Mouse (Mus musculus): ENCODE measurements around the gene Camk2g. TPM values are rescaled to one million over a fixed set of nuclear protein-coding genes. Genes with fewer than 3 reads are reported as not detected.
A peak's percentile ranks its signal among the peaks of the same experiment; 100 is the strongest.

The Camk2g gene
- total RNA-seq, 2 experiments from 2014 or later = 50.4 to 59.5 TPM

DNA sequence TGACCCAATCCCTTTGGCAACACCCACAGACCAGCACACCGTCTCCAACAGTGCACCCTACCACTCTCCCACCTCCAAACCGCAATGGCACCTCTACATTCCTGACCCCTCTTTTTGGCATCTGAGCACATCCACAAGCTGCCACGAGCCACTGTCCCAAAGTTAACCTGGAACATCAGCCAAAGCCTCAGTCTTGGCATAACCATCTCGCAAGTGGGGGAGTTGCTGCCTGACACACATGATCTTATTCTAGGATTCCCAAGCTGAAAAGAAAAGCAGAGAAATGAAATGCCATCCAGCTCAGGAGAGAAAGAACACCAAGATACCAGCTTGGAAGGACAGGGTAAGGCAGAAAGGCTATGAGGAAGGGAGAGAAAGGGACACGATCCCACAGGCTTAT lies 3.4 kb downstream of the Camk2g start:
- intact Hi-C loops (cut with DNase I) = loop anchor here (2.0 kb wide), 1 partner anchor 52 kb away; no protein-coding TSS in a partner anchor
- DNase-seq (ENCODE audit: low spot score) = no peak

DNA sequence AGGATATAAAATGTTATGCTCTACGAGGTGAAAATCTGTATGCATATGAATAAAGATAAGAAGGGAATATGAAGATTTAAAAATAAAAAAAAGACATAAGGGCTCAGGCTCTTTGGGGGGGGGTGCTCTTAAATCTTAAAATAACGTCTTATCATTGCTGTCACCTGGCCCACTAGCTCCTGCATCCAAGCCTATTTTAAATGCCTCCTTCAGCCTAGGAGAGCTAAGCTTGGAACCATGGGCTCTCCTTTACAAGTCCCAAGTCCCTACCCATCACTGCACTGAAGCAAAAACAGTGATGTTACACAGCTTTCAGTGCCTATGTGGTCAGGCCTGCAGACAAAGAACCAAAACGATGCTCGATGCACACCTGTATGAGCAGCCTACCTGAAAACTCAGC lies 4.3 kb downstream of the Camk2g start:
- intact Hi-C loops (cut with DNase I) = no loop called here
- DNase-seq (ENCODE audit: low spot score) = no peak

DNA sequence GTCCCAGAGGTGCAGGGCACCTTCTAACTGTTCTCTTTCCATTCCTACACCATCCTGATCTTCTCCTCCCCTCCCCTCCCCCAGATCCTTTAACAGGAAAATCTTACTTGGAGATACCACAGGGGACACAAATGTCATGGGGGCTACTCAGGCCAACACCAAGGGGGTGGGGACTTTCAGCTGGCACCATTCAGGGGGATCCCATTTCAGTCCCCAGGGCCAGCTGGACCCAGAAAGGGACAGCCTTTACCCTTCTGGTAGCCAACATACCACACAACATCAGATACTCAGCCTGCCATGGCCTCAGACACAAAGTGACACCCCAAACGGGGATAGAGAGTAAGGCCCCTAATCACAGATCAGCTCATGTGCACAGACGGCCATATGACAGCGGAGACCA lies 5.7 kb downstream of the Camk2g start:
- DNase-seq (ENCODE audit: low spot score) = no peak
- intact Hi-C loops (cut with DNase I) = no loop called here

DNA sequence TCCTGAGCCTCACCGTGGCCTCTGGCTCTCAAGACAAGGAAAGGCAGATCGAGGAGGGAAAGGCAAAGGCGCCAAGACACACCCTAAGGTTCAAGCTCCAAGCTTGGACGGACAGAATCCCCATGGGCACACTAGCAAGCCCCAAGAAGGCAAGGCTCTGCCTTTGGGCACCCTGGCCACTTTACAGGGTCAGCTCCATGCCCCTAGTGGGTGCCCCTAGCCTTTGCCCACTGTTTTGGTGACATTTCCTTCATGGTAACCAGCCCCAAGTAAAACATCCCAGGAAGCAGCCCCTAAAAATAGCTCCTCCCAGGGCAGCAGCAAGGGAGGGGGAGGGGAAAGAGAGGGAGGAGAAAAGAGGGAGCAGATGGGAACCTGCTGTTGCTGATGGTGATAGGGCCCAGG lies 7.3 kb downstream of the Camk2g start:
- intact Hi-C loops (cut with DNase I) = loop anchor here (1.0 kb wide), 1 partner anchor 12 kb away; no protein-coding TSS in a partner anchor
- DNase-seq (ENCODE audit: low spot score) = no peak

DNA sequence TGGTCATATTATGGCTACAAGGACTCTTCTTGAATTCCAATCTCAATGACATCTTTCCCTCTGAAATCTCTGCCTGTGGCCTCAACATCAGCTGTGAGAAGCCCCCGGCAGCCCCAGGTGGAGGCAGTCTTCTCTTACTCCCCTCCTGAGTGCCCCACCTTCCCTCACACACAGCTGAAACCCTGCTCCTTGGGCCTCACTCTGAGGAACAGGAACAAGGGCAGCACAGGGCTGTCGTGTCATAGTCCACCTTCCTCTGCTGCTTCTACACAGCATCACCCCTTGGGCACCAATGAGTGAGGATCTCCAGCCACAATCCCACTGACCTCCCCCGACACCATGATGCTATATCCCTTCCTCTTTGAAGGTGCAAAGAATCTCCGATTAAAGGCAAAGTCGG lies 7.9 kb downstream of the Camk2g start:
- intact Hi-C loops (cut with DNase I) = no loop called here

DNA sequence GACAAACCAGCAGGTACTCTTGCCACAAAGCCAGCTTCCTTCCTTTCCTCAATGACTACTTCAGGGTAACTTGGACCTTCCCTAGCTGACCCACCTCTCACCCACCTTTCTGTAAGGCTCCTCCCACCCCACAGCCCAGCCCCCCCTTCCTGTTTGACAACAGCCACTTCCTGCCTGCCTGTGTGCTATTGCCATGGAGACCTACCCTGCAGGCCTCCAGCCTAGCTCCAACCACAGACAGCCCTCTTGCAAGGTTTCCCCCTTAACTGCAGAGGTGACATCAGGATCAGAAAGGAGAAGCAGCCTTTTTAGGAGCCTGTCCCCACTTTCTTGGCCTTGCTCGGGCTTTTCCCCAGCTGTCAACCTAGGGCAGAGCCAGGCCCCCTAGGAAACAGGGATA lies 8.7 kb downstream of the Camk2g start:
- no peak for DNase-seq (ENCODE audit: low spot score)
- intact Hi-C loops (cut with DNase I) = no loop called here

More for the DNA sequence above, 7.9 kb downstream of the Camk2g start:
- DNase-seq (ENCODE audit: low spot score) = no peak

DNA sequence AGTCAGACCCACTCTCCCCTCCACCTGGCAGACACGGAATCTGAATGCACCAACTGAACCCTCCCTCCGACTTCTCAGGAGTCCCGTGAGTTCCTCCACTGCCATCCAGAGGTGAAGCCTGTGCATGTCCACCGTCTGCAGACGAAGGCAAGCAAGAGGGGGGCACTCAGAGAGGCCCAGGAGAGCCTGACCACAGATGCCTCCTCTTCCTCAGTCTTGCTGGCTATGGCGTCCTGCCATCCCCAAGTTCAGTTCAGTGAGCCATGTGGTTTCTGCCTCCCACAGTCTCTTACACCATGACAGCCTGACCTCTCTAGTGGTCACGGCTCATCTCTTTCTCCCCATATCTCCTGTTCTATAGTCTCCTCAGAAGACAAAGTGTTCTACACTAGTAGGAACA lies 9.2 kb downstream of the Camk2g start:
- intact Hi-C loops (cut with DNase I) = no loop called here
- DNase-seq (ENCODE audit: low spot score) = no peak

DNA sequence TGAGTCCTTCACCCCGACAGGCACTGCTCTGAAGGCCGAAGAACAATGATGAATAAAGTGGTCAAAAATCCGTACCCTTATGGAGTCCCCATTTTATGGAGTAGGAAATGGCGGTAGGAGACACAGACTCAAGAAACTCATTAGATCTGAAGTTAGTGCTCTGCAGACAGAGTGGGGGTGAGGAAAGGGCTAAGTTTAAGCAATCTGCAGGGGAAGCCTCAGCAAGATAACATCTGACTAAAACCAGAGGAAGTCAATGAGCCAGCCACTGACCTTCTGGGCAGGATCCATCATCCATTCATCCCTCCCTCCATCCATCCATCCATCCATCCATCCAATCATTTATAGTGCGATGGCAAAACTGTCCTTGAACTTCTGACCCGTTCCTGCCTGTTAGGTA lies 10.4 kb downstream of the Camk2g start:
- intact Hi-C loops (cut with DNase I) = no loop called here
- DNase-seq (ENCODE audit: low spot score) = no peak

DNA sequence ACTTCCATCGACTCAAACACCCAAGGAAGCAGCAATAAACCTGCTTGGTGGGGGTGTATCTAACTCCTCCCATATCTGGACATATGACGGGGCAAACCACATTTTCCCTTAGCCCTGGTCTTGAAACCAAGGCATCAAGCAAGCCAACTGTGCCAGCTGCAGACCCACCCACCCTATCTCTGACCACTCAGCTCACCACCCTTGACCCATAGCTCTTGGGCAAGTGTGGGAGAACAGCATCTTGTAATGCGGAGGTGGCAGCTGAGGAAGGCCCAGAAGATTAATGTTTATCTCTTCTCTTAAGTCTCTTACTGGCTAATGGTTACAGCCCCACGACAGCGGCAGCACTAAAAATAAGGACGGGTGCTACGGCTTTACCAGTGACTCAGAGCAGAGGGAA lies 11.0 kb downstream of the Camk2g start:
- DNase-seq (ENCODE audit: low spot score) = no peak
- intact Hi-C loops (cut with DNase I) = no loop called here

DNA sequence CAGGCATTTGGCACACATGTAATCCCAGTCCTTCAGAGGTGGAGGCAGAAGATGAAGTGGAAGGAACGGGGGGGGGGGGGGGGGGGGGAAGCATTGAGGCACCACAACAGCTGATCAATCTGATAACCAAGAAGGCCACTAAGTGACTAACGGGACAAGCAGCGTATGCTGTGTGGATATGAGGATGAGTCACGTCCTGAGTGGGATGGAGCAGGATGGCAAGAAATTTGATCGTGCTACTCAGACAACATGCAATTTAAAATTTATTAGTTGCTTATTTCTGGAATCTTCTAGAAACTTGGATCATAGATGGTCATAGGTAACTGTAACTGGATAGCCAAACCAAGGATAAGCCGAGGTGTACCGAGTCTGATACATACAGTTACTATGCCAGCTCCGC lies 13.7 kb downstream of the Camk2g start:
- intact Hi-C loops (cut with DNase I) = no loop called here
- no peak for DNase-seq (ENCODE audit: low spot score)

DNA sequence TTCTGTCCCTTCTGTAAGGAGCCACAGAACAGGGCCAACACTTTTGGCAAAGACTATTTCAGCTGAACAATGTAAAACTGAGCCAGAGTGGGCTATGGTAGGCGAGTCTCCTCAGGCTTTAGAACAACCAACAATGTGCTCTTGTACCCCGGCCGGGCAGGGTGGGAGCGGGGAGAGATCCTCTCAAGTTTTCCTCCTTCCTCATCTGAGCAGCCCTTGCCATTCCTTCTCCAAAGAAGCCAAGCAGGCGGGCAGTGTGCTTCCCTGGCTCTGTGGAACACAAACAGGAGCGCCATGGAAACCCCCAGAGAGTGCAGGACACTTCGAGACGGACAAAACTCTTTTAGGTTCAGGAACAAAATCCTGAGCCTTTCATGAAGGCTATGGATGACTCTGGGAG lies 15.4 kb downstream of the Camk2g start:
- intact Hi-C loops (cut with DNase I) = no loop called here
- DNase-seq (ENCODE audit: low spot score) = no peak

DNA sequence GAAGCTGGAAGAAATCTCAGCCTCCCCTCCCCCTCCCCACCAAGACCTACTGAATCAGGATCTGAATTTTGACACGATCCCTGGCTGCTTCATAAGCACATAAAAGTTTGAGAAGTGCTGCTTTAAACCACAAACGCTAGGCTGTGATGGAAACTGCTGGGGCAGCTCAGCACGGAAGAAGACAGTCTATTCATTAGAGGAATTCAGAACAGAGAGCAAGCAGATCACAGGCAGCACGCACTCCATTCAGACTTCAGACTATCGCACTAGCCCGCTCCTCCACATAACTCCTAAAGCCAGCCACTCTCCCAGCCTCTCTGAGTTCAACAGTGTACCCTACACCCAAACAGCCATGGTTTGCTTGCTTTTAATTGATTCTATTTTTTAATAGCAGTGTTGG lies 18.2 kb downstream of the Camk2g start:
- no peak for DNase-seq (ENCODE audit: low spot score)
- intact Hi-C loops (cut with DNase I) = no loop called here

DNA sequence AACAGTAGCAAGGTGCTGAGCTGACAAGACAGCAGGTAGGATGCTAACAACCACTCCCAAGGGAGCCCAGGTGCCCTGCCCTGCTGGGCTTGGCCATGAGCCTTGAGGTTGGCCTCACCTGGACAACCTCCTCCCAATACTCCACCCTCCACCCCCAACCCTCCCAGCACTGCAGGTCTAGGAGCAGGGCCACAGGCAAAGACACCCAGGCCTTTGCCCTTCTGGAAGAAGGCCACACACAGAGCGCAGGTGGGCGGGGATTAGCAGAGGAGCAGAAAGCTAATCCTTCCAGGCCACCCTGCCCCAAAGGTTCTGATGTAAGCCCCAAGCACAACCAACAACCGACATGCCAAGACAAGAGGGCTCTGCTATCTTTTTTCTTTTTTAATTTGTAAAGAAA lies 20.5 kb downstream of the Camk2g start:
- intact Hi-C loops (cut with DNase I) = no loop called here

DNA sequence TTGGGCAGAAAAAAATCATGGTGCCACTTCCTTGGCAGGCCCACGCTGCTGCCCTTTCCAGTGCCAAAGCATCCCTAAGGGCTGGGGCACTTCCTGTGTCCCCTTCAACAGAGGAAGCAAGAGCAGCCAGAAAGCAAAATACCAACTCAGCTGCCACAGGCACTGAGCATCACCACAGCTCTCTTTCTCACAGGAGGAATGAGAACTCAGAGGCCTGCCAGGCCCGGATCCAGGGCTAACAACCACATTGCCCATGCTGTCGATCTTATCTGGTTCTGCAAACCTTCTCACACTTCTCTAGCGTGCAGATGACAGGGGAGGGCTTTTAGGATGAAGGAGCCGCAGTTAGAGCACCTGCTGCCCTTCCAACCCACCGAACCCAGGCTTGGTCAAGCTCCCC lies 21.1 kb downstream of the Camk2g start:
- no peak for DNase-seq (ENCODE audit: low spot score)
- intact Hi-C loops (cut with DNase I) = no loop called here

More for the DNA sequence above, 20.5 kb downstream of the Camk2g start:
- DNase-seq (ENCODE audit: low spot score) = no peak

DNA sequence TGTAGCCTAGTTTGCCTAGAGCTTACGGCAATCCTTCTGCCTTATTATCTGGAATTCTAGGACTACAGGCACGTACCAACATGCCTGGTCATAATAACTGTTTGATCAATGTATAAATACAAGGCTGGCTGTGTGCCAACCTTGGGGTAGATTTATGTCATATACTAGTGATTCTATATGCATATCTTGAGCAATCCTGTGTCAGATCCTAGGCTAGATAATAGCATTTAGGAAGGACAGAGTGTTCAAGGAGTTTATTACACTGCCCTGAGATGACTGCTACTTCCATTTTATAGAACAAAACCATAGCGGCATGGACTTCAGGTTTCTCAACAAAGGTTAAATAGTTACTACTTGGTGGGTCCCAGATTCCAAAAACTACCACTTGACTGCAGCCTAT lies 21.9 kb downstream of the Camk2g start:
- DNase-seq (ENCODE audit: low spot score) = no peak
- intact Hi-C loops (cut with DNase I) = no loop called here

DNA sequence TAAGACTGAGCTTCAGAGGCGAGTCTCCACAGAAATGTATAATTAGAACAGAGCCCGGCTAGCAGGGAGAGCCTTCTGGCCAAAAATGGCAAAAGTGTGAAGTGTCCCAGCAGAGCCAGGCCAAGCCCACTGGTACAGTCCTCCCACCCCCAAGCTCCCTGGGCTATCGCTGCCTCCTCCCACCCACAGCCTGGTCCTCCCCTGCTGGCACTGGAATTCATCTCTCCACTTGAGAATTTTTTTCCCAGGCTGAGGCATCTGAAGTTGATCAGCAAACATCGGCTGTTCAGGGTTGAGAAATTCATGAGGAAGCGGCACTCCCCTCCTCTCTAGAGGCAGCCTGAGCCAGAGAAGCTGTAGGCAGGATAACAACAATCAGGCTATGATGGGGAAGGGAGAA lies 25.3 kb downstream of the Camk2g start:
- peak; percentile 51 for DNase-seq (ENCODE audit: low spot score)
- intact Hi-C loops (cut with DNase I) = no loop called here

DNA sequence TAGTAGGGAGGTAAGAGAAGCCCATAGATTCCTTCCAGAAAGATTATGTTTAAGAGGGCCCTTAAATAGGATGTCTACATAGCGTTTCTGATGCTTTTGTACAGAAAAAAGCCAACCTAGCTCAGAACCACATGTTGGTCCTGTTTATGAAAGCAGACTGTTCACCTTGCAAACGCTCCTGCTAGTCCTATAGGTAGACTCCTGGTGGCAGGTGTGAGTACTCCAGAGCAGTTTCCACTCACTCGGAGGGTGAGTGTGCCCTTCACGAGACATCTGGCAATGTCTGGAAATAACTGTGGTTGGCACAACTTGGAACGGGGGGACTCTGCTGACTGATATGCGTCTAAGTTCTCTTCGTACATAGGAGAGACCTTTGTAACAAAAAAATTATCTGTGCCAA lies 26.0 kb downstream of the Camk2g start:
- intact Hi-C loops (cut with DNase I) = no loop called here
- DNase-seq (ENCODE audit: low spot score) = no peak

DNA sequence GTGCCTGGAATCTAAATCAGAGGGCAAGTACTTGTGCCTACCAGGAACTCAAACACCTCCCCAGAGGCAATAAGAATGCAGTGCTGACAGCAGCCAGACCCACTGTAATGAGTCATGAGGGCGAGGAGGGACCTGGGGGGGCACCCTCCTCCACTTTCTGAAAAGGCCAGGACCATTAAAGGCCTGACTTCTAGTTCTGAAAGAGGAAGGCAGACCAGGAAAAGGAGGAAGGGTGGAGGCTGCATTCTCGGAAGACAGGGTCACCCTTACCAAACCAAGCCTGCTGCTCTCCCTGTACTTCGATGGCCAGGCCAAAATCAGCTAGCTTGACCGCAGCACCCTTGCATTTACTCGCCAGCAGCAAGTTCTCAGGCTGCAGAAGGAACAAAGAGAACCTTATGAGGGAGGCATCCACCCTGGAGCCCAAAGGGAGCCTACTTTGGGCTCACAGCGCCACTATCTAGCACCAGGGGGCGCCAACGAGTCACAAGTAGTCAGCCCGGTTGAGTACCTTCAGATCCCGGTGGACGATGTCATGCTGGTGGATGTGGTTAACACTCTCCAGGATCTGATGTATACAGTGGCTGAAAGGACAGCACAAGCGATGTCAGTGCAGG lies 28.1 kb downstream of the Camk2g start:
- DNase-seq (ENCODE audit: low spot score) = peak; percentile 81
- intact Hi-C loops (cut with DNase I) = loop anchor here (1.0 to 2.0 kb wide), 2 partner anchors 33 to 105 kb away; no protein-coding TSS in a partner anchor

DNA sequence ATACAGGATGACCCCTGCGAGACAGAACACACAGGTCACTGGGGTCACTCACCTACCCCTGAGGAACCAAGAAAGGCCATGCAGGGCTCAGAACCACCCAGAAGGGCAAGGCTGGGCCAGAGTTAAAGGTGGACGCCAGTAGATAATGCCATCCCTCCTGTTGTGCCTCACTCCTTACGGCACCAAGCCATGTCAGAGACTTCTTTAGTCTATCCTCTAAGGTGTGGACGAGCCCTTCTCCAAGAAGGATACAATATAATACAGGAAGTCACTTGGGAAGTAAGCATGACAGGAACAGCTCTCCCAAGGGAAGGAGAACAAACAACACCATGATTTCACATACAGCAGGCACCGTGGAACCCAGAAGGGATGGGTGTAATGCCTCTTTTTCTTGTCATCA lies 28.9 kb downstream of the Camk2g start:
- DNase-seq (ENCODE audit: low spot score) = no peak
- intact Hi-C loops (cut with DNase I) = loop anchor here (2.0 kb wide), 1 partner anchor 106 kb away; no protein-coding TSS in a partner anchor

DNA sequence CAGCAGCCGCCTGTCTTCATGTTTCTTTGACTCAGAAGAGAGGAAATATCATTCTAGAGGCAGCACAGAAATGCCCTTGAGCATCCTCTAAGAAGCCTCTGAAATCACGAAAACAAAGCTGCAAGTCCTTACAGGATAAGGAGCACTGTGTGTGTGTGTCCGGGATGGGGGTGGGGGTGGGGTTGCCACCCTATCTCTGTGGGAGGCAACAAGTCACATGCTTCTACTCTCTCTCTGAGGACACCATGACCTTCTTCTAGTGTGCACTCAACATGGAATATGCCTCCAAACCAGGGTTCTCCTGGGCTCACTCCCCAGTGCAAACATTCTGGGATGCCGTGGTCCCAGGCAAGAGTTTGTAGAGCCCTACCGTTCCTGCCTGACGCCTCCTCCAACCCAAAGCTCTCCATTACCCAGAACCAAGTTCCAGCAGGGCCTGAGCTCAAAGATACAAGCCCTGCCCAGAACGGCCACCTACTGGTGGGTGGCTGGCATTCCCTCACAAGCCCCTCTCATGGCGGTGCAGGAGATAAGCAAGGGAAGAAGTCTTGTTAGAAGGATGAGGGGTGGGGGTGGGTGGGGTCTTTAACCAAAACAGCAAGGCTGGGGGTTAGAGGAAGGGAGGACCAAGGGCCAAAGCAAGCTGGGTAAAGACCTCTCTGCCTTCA lies 35.0 kb downstream of the Camk2g start:
- no peak for DNase-seq (ENCODE audit: low spot score)
- intact Hi-C loops (cut with DNase I) = loop anchor here (10.0 kb wide), 1 partner anchor 246 kb away; no protein-coding TSS in a partner anchor

DNA sequence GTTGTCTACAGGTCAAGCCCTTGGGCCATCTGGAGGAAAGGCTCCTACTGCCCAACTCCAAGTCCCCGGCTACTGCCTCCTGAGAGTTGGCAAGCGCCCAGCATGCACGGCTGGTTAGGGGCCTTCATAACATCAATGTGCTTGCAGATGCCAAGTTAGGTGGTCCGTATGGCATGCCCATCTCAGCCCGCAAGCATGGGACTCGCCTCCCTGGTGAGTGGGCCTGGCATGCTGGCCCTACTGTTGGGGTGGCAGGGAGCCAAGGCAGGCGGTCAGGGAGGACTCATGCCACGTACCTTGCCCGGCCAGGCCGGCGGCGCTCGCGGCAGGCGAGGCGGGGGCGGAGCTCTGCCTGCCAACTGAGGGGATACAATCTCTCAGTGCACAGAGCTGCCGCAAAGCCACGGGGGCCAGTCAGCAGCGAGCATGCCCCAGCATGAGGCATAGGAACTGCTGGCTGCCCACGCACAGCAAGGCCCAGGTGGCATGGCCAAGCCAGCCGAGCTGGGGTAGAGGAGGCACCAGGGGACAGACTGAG lies 36.4 kb downstream of the Camk2g start:
- intact Hi-C loops (cut with DNase I) = loop anchor here (10.0 kb wide), 1 partner anchor 247 kb away; no protein-coding TSS in a partner anchor
- no peak for DNase-seq (ENCODE audit: low spot score)

All from heart, postnatal 25 days (tissue).